Mouse (Mus musculus) lung, embryonic 16.5 days (tissue): ENCODE results near the gene Mllt10. TPM values are rescaled to one million over a fixed set of nuclear protein-coding genes. Genes with fewer than 3 reads are reported as not detected.
A peak's percentile ranks its signal among the peaks of the same experiment; 100 is the strongest.
"Not testable (repeated sequence)": the region's sequence is repeated elsewhere in the genome, so short reads cannot be mapped to it uniquely, and the experiment has no call there.

Source experiments
- ATAC-seq: fragments of 200-750 bp; cut with Nextera tagmentation; 2 replicates; pipeline ENCODE4 v1.8.0; 2017; ENCODE audit warnings: low read depth, mild to moderate bottlenecking, moderate library complexity
- H3K27ac ChIP-seq: fragments of 300-500 bp; sonication (generic); 2 replicates; pipeline ENCODE4 v1.5.1; 2014; ENCODE audit warnings: mild to moderate bottlenecking, control low read depth, low read length
- H3K27me3 ChIP-seq: fragments of 300-500 bp; sonication (generic); 2 replicates; pipeline ENCODE4 v1.6.1; 2014; ENCODE audit warnings: low read depth, low read length, mixed read lengths; ENCODE audit not compliant: control insufficient read depth, insufficient read depth
- H3K36me3 ChIP-seq: fragments of 300-500 bp; sonication (generic); 2 replicates; pipeline ENCODE4 v1.6.1; 2014; ENCODE audit warnings: low read length; ENCODE audit not compliant: control insufficient read depth, insufficient read depth
- H3K4me1 ChIP-seq: fragments of 300-500 bp; sonication (generic); replicated peaks from 2 replicates; pipeline ENCODE4 v1.6.1; 2014; ENCODE audit warnings: low read length, mixed read lengths; ENCODE audit not compliant: control insufficient read depth, insufficient read depth
- H3K4me2 ChIP-seq: fragments of 300-500 bp; sonication (generic); 2 replicates; pipeline ENCODE4 v1.6.1; 2014; ENCODE audit warnings: low read depth, low read length, control low read depth
- H3K4me3 ChIP-seq: fragments of 300-500 bp; sonication (generic); 2 replicates; pipeline ENCODE4 v1.5.1; 2014; ENCODE audit warnings: mild to moderate bottlenecking, low read length, control low read depth
- H3K9ac ChIP-seq: fragments of 300-500 bp; sonication (generic); 2 replicates; pipeline ENCODE4 v1.6.1; 2014; ENCODE audit warnings: low read length, control low read depth
- H3K9me3 ChIP-seq: fragments of 300-500 bp; sonication (generic); 2 replicates; pipeline ENCODE4 v1.6.1; 2016; ENCODE audit warnings: low read length; ENCODE audit not compliant: control insufficient read depth
- WGBS: fragments of 180-500 bp; shearing (Covaris S2); extraction: QIAGEN DNeasy Blood & Tissue Kit; methylation state at CpG from one replicate; pipeline ENCODE4 v1.1.7; 2014; 5-methylcytosine and 5-hydroxymethylcytosine counted together
- polyA plus RNA-seq: library from polyadenylated mRNA; unstranded; fragments of >200 nt; fragmentation: Nextera tagmentation; extraction: Ambion mirVana; gene quantifications from 2 replicates; pipeline ENCODE4 v1.2.1, GENCODE M21; 2015

Mllt10 gene
- polyA plus RNA-seq, 1 experiment from 2014 or later, result 56.1 TPM

GRCm38 (mm10) chr2:18064941-18065707 lies 10.1 kb downstream of the Mllt10 start:
- peaks cover 6% of the 10 kb centered on the region for H3K36me3 ChIP-seq
- H3K9ac ChIP-seq, result peak overlapping the region; percentile 94
- peaks cover 11% of the 10 kb centered on the region for H3K4me1 ChIP-seq
- peak overlapping the region; percentile 86 for H3K4me2 ChIP-seq
- H3K4me3 ChIP-seq, result peak overlapping the region; percentile 76
- WGBS, result under 1% methylated on average over 52 of the region's 85 CpGs
- H3K9me3 ChIP-seq, result no peaks in the 10 kb centered on the region
- ATAC-seq, result peak; percentile 72
- H3K27ac ChIP-seq, result peak overlapping the region; percentile 99
- H3K27me3 ChIP-seq, result no peaks in the 10 kb centered on the region

- peaks cover 6% of the 10 kb centered on the region for H3K36me3 ChIP-seq
- 6% methylated on average over 6 of the region's 6 CpGs for WGBS
- peak overlapping the region; percentile 86 for H3K4me2 ChIP-seq
- no peak; the same call in 1 of the 2 replicates for ATAC-seq
- H3K27ac ChIP-seq, result peak overlapping the region; percentile 99
- H3K4me3 ChIP-seq, result peak overlapping the region; percentile 76
- peaks cover 11% of the 10 kb centered on the region for H3K4me1 ChIP-seq
- H3K27me3 ChIP-seq, result no peaks in the 10 kb centered on the region
- H3K9ac ChIP-seq, result peak overlapping the region; percentile 94
- no peaks in the 10 kb centered on the region for H3K9me3 ChIP-seq
These were observed 10.6 kb downstream of the Mllt10 start for GRCm38 (mm10) chr2:18065708-18066030.

- 0 out of 2 replicates have a peak overlapping the region, but pooled peaks have one; percentile 13 for H3K27ac ChIP-seq
- H3K4me2 ChIP-seq, result peak overlapping the region; percentile 86
- no peak for ATAC-seq
- no peaks in the 10 kb centered on the region for H3K9me3 ChIP-seq
- H3K27me3 ChIP-seq, result no peaks in the 10 kb centered on the region
- no peak overlapping the region for H3K4me3 ChIP-seq
- no peak overlapping the region for H3K9ac ChIP-seq
- peaks cover 11% of the 10 kb centered on the region for H3K4me1 ChIP-seq
- H3K36me3 ChIP-seq, result peaks cover 6% of the 10 kb centered on the region
These were observed 11.4 kb downstream of the Mllt10 start for GRCm38 (mm10) chr2:18066436-18066835.

- no peak overlapping the region for H3K4me2 ChIP-seq
- no peaks in the 10 kb centered on the region for H3K9me3 ChIP-seq
- peaks cover 11% of the 10 kb centered on the region for H3K4me1 ChIP-seq
- H3K36me3 ChIP-seq, result peaks cover 11% of the 10 kb centered on the region
- 89% methylated on average over 4 of the region's 4 CpGs for WGBS
- H3K27me3 ChIP-seq, result no peaks in the 10 kb centered on the region
- H3K9ac ChIP-seq, result no peak overlapping the region
- no peak for ATAC-seq
- H3K4me3 ChIP-seq, result no peak overlapping the region
- H3K27ac ChIP-seq, result no peak overlapping the region
These were observed 13.2 kb downstream of the Mllt10 start for GRCm38 (mm10) chr2:18068071-18068796.

GRCm38 (mm10) chr2:18071947-18072346 lies 16.9 kb downstream of the Mllt10 start:
- no peak overlapping the region for H3K9ac ChIP-seq
- H3K27ac ChIP-seq, result no peak overlapping the region
- H3K9me3 ChIP-seq, result no peaks in the 10 kb centered on the region
- H3K4me3 ChIP-seq, result no peak overlapping the region
- no peaks in the 10 kb centered on the region for H3K4me1 ChIP-seq
- H3K4me2 ChIP-seq, result no peak overlapping the region
- peaks cover 20% of the 10 kb centered on the region for H3K36me3 ChIP-seq
- 87% methylated on average over 2 of the region's 2 CpGs for WGBS
- no peak for ATAC-seq
- no peaks in the 10 kb centered on the region for H3K27me3 ChIP-seq

- Histone ChIP-seq H3K4me1 (no peaks in the 10 kb centered on the region), H3K36me3 (peaks cover 20% of the 10 kb centered on the region), H3K9me3 (no peaks in the 10 kb centered on the region), H3K4me3 (no peak overlapping the region), H3K9ac (no peak overlapping the region), H3K4me2 (no peak overlapping the region), H3K27me3 (no peaks in the 10 kb centered on the region), H3K27ac (no peak overlapping the region)
- ATAC-seq, result no peak
- 80% methylated on average over 2 of the region's 2 CpGs for WGBS
These were observed 25.3 kb downstream of the Mllt10 start for GRCm38 (mm10) chr2:18080182-18080860.

GRCm38 (mm10) chr2:18087695-18088094 lies 32.7 kb downstream of the Mllt10 start:
- H3K4me3 ChIP-seq, H3K4me2 ChIP-seq, H3K9ac ChIP-seq, H3K4me1 ChIP-seq, H3K27me3 ChIP-seq, H3K27ac ChIP-seq, ATAC-seq, H3K9me3 ChIP-seq: not testable (repeated sequence)
- H3K36me3 ChIP-seq, result peaks cover 26% of the 10 kb centered on the region
- WGBS, result 83% methylated on average over 3 of the region's 3 CpGs

- WGBS, result 100% methylated on average over 1 of the region's 1 CpGs
- Histone ChIP-seq H3K4me1 (no peaks in the 10 kb centered on the region), H3K4me2 (no peak overlapping the region), H3K9ac (no peak overlapping the region), H3K36me3 (peaks cover 21% of the 10 kb centered on the region), H3K27ac (no peak overlapping the region), H3K27me3 (no peaks in the 10 kb centered on the region), H3K9me3 (no peaks in the 10 kb centered on the region), H3K4me3 (no peak overlapping the region)
- ATAC-seq, result no peak
These were observed 38.8 kb downstream of the Mllt10 start for GRCm38 (mm10) chr2:18093858-18094257.

GRCm38 (mm10) chr2:18094319-18094718 lies 39.3 kb downstream of the Mllt10 start:
- Histone ChIP-seq H3K27me3 (no peaks in the 10 kb centered on the region), H3K4me3 (no peak overlapping the region), H3K4me2 (no peak overlapping the region), H3K27ac (no peak overlapping the region), H3K9me3 (no peaks in the 10 kb centered on the region), H3K4me1 (no peaks in the 10 kb centered on the region), H3K36me3 (peaks cover 21% of the 10 kb centered on the region), H3K9ac (no peak overlapping the region)
- ATAC-seq, result no peak
